Mouse (Mus musculus) small intestine, adult 2 months (tissue): ENCODE data around the gene Arl14ep. TPM values are rescaled to one million over a fixed set of nuclear protein-coding genes. Genes with fewer than 3 reads are reported as not detected.

ENCODE experiments used
- H3K27ac ChIP-seq: fragments of 200-500 bp; 2 replicates; pipeline ENCODE4 v1.5.1; 2012; ENCODE audit warnings: low read depth, low read length, control low read depth, inconsistent platforms; ENCODE audit not compliant: insufficient read depth
- H3K27me3 ChIP-seq: fragments of 200-500 bp; 2 replicates; pipeline ENCODE4 v1.6.1; 2012; ENCODE audit warnings: mild to moderate bottlenecking, moderate library complexity, low read length, inconsistent platforms; ENCODE audit not compliant: control insufficient read depth, insufficient read depth
- H3K36me3 ChIP-seq: fragments of 200-500 bp; 2 replicates; pipeline ENCODE4 v1.6.1; 2012; ENCODE audit warnings: mild to moderate bottlenecking, low read length, control low read depth, inconsistent platforms; ENCODE audit not compliant: control insufficient read depth, insufficient read depth
- H3K4me1 ChIP-seq: fragments of 200-500 bp; 2 replicates; pipeline ENCODE4 v1.6.1; 2012; ENCODE audit warnings: low read length, inconsistent platforms, mixed read lengths; ENCODE audit not compliant: control insufficient read depth, insufficient read depth, insufficient read length
- H3K4me3 ChIP-seq: fragments of 200-500 bp; 2 replicates; pipeline ENCODE4 v1.5.1; 2012; ENCODE audit warnings: low read depth, mild to moderate bottlenecking, control low read depth, inconsistent platforms, low read length, moderate library complexity
- CTCF ChIP-seq: fragments of 200-500 bp; IDR thresholded peaks from 2 replicates; pipeline ENCODE4 v1.5.1; 2012; ENCODE audit warnings: low read depth, mild to moderate bottlenecking, control low read depth, inconsistent platforms, low read length, moderate library complexity, mixed read lengths; ENCODE audit not compliant: insufficient replicate concordance, insufficient read length; ENCODE audit errors: extremely low read depth
- POLR2A ChIP-seq: fragments of 200-500 bp; IDR thresholded peaks from 2 replicates; pipeline ENCODE4 v1.6.1; 2012; ENCODE audit warnings: low read depth, mild to moderate bottlenecking, control low read depth, inconsistent platforms, low read length, moderate library complexity
- WGBS: fragments of 180-500 bp; shearing (Covaris S2); methylation state at CpG from one replicate; pipeline ENCODE4 v1.1.7; 2018; 5-methylcytosine and 5-hydroxymethylcytosine counted together
- polyA plus RNA-seq: library from polyadenylated mRNA; depleted of rRNA; stranded (reverse); fragments of >200 nt; gene quantifications from 2 replicates; pipeline ENCODE4 v1.2.3, GENCODE M21; 2012; rRNA removed

The Arl14ep gene
- polyA plus RNA-seq, 1 experiment, result 0.57 TPM

GRCm38 (mm10) chr2:106956146-106956545 lies 18.1 kb downstream of the Arl14ep start:
- 58% methylated on average over 6 of the region's 6 CpGs for whole genome bisulfite sequencing
- Histone ChIP-seq H3K4me3 (no peak overlapping the region), H3K36me3 (no peaks in the 10 kb centered on the region), H3K4me1 (no peaks in the 10 kb centered on the region), H3K27me3 (no peaks in the 10 kb centered on the region), H3K27ac (no peak overlapping the region)
- TF ChIP-seq CTCF (no peak), POLR2A (no peak)

GRCm38 (mm10) chr2:106955621-106956020 lies 18.6 kb downstream of the Arl14ep start:
- Histone ChIP-seq H3K4me3 (no peak overlapping the region), H3K36me3 (no peaks in the 10 kb centered on the region), H3K4me1 (no peaks in the 10 kb centered on the region), H3K27me3 (no peaks in the 10 kb centered on the region), H3K27ac (no peak overlapping the region)
- WGBS, result 15% methylated on average over 10 of the region's 10 CpGs
- no peak for TF ChIP-seq POLR2A
- no peak for TF ChIP-seq CTCF

GRCm38 (mm10) chr2:106954975-106955374 lies 19.2 kb downstream of the Arl14ep start:
- TF ChIP-seq POLR2A, result no peak
- no peak for TF ChIP-seq CTCF
- Histone ChIP-seq H3K4me1 (no peaks in the 10 kb centered on the region), H3K27ac (no peak overlapping the region), H3K27me3 (no peaks in the 10 kb centered on the region), H3K36me3 (no peaks in the 10 kb centered on the region), H3K4me3 (no peak overlapping the region)
- WGBS, result 72% methylated on average over 6 of the region's 6 CpGs

GRCm38 (mm10) chr2:106942451-106942850 lies 31.8 kb downstream of the Arl14ep start:
- Histone ChIP-seq H3K4me1 (no peaks in the 10 kb centered on the region), H3K27ac (no peak overlapping the region), H3K27me3 (no peaks in the 10 kb centered on the region), H3K4me3 (no peak overlapping the region), H3K36me3 (no peaks in the 10 kb centered on the region)
- TF ChIP-seq POLR2A (no peak), CTCF (no peak)
- 74% methylated on average over 1 of the region's 1 CpGs for WGBS

GRCm38 (mm10) chr2:106935681-106936080 lies 38.5 kb downstream of the Arl14ep start:
- no peaks in the 10 kb centered on the region for H3K27me3 ChIP-seq
- no peaks in the 10 kb centered on the region for H3K36me3 ChIP-seq
- no peak overlapping the region for H3K4me3 ChIP-seq
- H3K27ac ChIP-seq, result no peak overlapping the region
- TF ChIP-seq CTCF (no peak), POLR2A (no peak)
- 85% methylated on average over 2 of the region's 2 CpGs for WGBS
- H3K4me1 ChIP-seq, result no peaks in the 10 kb centered on the region

GRCm38 (mm10) chr2:106929906-106930305 lies 44.3 kb downstream of the Arl14ep start:
- no peaks in the 10 kb centered on the region for H3K36me3 ChIP-seq
- H3K4me1 ChIP-seq, result no peaks in the 10 kb centered on the region
- H3K27me3 ChIP-seq, result no peaks in the 10 kb centered on the region
- TF ChIP-seq CTCF (no peak), POLR2A (no peak)
- no peak overlapping the region for H3K4me3 ChIP-seq
- 74% methylated on average over 3 of the region's 3 CpGs for WGBS
- no peak overlapping the region for H3K27ac ChIP-seq

Other genes with a start within 250 kb of the Arl14ep start
- gene Fshb, start 85.2 kb upstream of the Arl14ep start, polyA plus RNA-seq, result not detected in 2 replicates